Mouse (Mus musculus): Measurements from ENCODE around the gene Pcp4. TPM values are rescaled to one million over a fixed set of nuclear protein-coding genes. Genes with fewer than 3 reads are reported as not detected.

Gene Pcp4
- total and polyA plus RNA-seq, 3 experiments: 2.4 to 3.3 TPM; not detected in 1

DNA sequence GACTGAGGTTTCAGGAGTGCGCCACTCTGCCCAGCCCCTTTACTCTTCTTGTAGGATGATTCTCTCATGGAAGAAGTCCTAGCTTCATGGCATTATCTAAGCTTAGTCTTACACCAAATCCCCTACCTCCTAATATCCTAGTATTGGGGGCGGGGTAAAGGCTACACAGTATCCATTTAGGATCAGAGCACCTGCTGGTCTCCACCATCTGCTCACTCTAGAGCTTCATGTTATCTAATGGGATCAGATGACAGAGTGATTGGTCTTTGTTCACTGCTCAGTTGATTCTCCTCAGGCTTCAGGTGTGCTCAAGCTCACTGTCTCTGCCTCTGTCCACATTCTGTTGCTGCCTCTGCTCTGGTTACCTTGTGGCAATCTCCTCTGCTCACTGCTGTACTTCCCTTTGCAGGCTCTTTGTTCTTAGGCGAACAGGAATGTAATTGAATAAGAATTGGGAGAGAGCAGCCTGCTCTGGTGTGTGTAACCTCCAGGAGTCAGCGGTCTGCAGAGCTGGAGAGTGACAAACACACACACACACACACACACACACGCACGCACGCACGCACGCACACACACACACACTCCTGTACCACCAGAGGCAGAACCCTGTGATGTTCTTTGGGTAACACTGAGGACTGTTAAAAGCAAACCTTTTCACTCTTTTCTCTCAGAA is 62.6 kb downstream of the Pcp4 start:
- no peak for DNase-seq (ENCODE audit: extremely low read depth)

DNA sequence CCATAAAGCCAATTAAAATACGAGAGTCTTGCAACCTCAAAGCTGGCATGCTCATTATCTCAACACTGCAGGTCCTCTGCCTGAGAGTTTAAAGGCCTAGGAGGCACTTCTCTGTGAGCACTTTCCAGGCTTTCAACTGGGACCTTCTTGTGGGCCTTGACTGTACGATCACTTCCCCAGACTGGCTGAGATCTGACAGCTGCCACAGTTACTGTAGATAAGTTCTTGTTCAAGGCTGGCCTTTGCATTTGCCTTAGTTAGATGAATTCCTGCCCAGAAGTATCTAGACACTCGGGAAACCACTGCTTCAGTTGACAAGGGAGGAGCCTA is 63.1 kb downstream of the Pcp4 start:
- no peak overlapping the region for H3K4me3 ChIP-seq (replicated peaks in 1 of 3; ENCODE audit: low read depth in 2 of 3, low read length in 2 of 3, poor library complexity in 1 of 3)
- H3K79me2 ChIP-seq (replicated peaks; ENCODE audit: control insufficient read depth, extremely low read depth, insufficient read depth, poor library complexity, severe bottlenecking): no peaks in the 10 kb centered on the region
- H3K9me3 ChIP-seq (replicated peaks; ENCODE audit: low read length): no peaks in the 10 kb centered on the region
- no peak overlapping the region for H3K9ac ChIP-seq (ENCODE audit: insufficient read depth, low read depth)
- no peaks in the 10 kb centered on the region for H3K36me3 ChIP-seq (replicated peaks in 1 of 2; ENCODE audit: control insufficient read depth in 1 of 2, insufficient read depth in 1 of 2, low read length in 1 of 2)
- no peak overlapping the region for H3K4me2 ChIP-seq (ENCODE audit: insufficient read depth, low read depth, poor library complexity, severe bottlenecking)
- TF ChIP-seq BHLHE40 (IDR thresholded peaks at IDR 0.05; ENCODE audit: low read depth, low read length): no peak
- TF ChIP-seq MXI1 (IDR thresholded peaks at IDR 0.05; ENCODE audit: low read depth, low read length): no peak
- no peak for TF ChIP-seq EP300 (IDR thresholded peaks at IDR 0.05; ENCODE audit: low read length)
- no peak for TF ChIP-seq USF1 (IDR thresholded peaks at IDR 0.05; ENCODE audit: low read depth, low read length)
- no peak for TF ChIP-seq SIN3A (IDR thresholded peaks at IDR 0.05; ENCODE audit: low read length)
- no peak for TF ChIP-seq ZNF384 (IDR thresholded peaks at IDR 0.05; ENCODE audit: low read depth, low read length)
- TF ChIP-seq CHD1 (IDR thresholded peaks at IDR 0.05; ENCODE audit: low read depth, low read length): no peak
- no peak for TF ChIP-seq PAX5 (IDR thresholded peaks at IDR 0.05; ENCODE audit: low read length)
- no peak for TF ChIP-seq JUND (conservative IDR thresholded peaks at IDR 0.05; ENCODE audit: low read depth, low read length)
- TF ChIP-seq UBTF (IDR thresholded peaks at IDR 0.05; ENCODE audit: low read depth, low read length): no peak
- TF ChIP-seq CHD2 (IDR thresholded peaks at IDR 0.05; ENCODE audit: low read length): no peak
- TF ChIP-seq TCF12 (IDR thresholded peaks at IDR 0.05; ENCODE audit: low read depth, low read length): no peak
- no peak for TF ChIP-seq KAT2A (IDR thresholded peaks at IDR 0.05; ENCODE audit: insufficient replicate concordance, low read length)
- TF ChIP-seq MAFK (IDR thresholded peaks at IDR 0.05; ENCODE audit: insufficient replicate concordance, low read length): no peak
- peaks cover 5 to 32% of the 10 kb centered on the region in 2 experiments; a peak in 3 of 4 replicates for H3K4me1 ChIP-seq (ENCODE audit: control insufficient read depth in 1 of 2, insufficient read depth in 2 of 2)
- H3K27me3 ChIP-seq (replicated peaks): no peaks in the 10 kb centered on the region
- in situ Hi-C loops (cut with MboI; ENCODE audit: low pct_ligation_motif_present, low pct_unique_long_range_greater_than_20kb, low sequenced_read_pairs) (no loop called here), dilution Hi-C loops (cut with MboI; ENCODE audit: extremely low pct_ligation_motif_present, extremely low pct_unique_long_range_greater_than_20kb, low sequenced_read_pairs) (no loop called here)
- DNase-seq (ENCODE audit: extremely low read depth): no peak
- H3K27ac ChIP-seq (ENCODE audit: insufficient read depth, low read depth): no peak overlapping the region

More for the DNA sequence above, 62.6 kb downstream of the Pcp4 start:
- Histone ChIP-seq H3K79me2 (replicated peaks; ENCODE audit: control insufficient read depth, extremely low read depth, insufficient read depth, poor library complexity, severe bottlenecking) (no peaks in the 10 kb centered on the region), H3K4me3 (replicated peaks in 1 of 3; ENCODE audit: low read depth in 2 of 3, low read length in 2 of 3, poor library complexity in 1 of 3) (no peak overlapping the region), H3K4me1 (ENCODE audit: control insufficient read depth in 1 of 2, insufficient read depth in 2 of 2) (peaks cover 3 to 27% of the 10 kb centered on the region in 2 experiments; a peak in 3 of 4 replicates), H3K9me3 (replicated peaks; ENCODE audit: low read length) (no peaks in the 10 kb centered on the region), H3K36me3 (replicated peaks in 1 of 2; ENCODE audit: control insufficient read depth in 1 of 2, insufficient read depth in 1 of 2, low read length in 1 of 2) (no peaks in the 10 kb centered on the region), H3K27me3 (replicated peaks) (no peaks in the 10 kb centered on the region), H3K27ac (ENCODE audit: insufficient read depth, low read depth) (no peak overlapping the region), H3K4me2 (ENCODE audit: insufficient read depth, low read depth, poor library complexity, severe bottlenecking) (no peak overlapping the region), H3K9ac (ENCODE audit: insufficient read depth, low read depth) (no peak overlapping the region)
- TF ChIP-seq MAFK (IDR thresholded peaks at IDR 0.05; ENCODE audit: insufficient replicate concordance, low read length) (no peak), JUN (IDR thresholded peaks at IDR 0.05; ENCODE audit: insufficient read depth, low read depth, low read length) (no peak), SMC3 (IDR thresholded peaks at IDR 0.05; ENCODE audit: low read depth, low read length) (no peak), E2F4 (IDR thresholded peaks at IDR 0.05; ENCODE audit: insufficient replicate concordance, low read depth, low read length) (no peak), MEF2A (IDR thresholded peaks at IDR 0.05; ENCODE audit: borderline replicate concordance, low read depth, low read length) (no peak), TBP (conservative IDR thresholded peaks at IDR 0.05; ENCODE audit: low read depth, low read length) (no peak), NELFE (IDR thresholded peaks at IDR 0.05; ENCODE audit: low read depth, low read length) (no peak), USF1 (IDR thresholded peaks at IDR 0.05; ENCODE audit: low read depth, low read length) (no peak), ZKSCAN1 (IDR thresholded peaks at IDR 0.05; ENCODE audit: borderline replicate concordance, low read depth, low read length) (no peak), ETS1 (conservative IDR thresholded peaks at IDR 0.05; ENCODE audit: low read depth, low read length) (no peak)
- in situ Hi-C loops (cut with MboI; ENCODE audit: low pct_ligation_motif_present, low pct_unique_long_range_greater_than_20kb, low sequenced_read_pairs) (no loop called here), dilution Hi-C loops (cut with MboI; ENCODE audit: extremely low pct_ligation_motif_present, extremely low pct_unique_long_range_greater_than_20kb, low sequenced_read_pairs) (no loop called here)
